Mouse (Mus musculus): ENCODE results near the gene Kir3dl2. TPM values are rescaled to one million over a fixed set of nuclear protein-coding genes. Genes with fewer than 3 reads are reported as not detected.
"Not testable (repeated sequence)": the region's sequence is repeated elsewhere in the genome, so short reads cannot be mapped to it uniquely, and the experiment has no call there.

Kir3dl2 gene
- total RNA-seq (2022) = under 1 TPM in 1 of 4 experiments, not detected in 3; 0.22 TPM

- DNase-seq (ENCODE audit: low spot score in 2 of 2) = not testable (repeated sequence)
Observed at GRCm38 (mm10) chrX:136543956-136544355, at the start of gene Kir3dl2. Kir3dl2 (minus strand) TSS chrX:136544056.

DNA sequence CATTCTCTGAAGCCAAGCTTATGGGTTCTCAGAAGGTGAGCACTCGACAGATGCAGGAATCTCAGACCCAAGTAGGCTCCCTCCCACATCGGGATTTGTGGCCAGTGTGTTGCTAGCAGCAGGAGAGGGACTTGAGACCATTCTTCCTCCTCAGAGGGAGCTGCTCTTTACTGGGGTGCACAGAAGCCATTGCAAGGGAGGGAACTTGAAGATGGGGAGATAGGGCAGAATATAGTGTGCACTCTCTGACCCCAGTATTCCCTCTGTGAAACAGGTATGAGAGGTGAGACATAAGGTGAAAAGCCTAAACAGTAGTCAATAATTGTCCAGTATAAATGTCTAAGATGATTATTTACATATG is 47.0 kb upstream of the Kir3dl2 start:
- DNase-seq (ENCODE audit: low spot score in 2 of 2) = no peak

- peak; percentile 53 to 69 for DNase-seq (ENCODE audit: low spot score in 2 of 2)
Observed at GRCm38 (mm10) chrX:136590199-136590896, 46.5 kb upstream of the Kir3dl2 start, which contains the start of gene Tceal3. Tceal3 (plus strand) TSS chrX:136590842.

GRCm38 (mm10) chrX:136584617-136585016 is 40.8 kb upstream of the Kir3dl2 start:
- no peak for DNase-seq (ENCODE audit: low spot score in 2 of 2)

- not testable (repeated sequence) for DNase-seq (ENCODE audit: low spot score in 2 of 2)
Observed at GRCm38 (mm10) chrX:136569094-136569493, 25.2 kb upstream of the Kir3dl2 start.

- DNase-seq (ENCODE audit: low spot score in 2 of 2) = not testable (repeated sequence)
Observed at GRCm38 (mm10) chrX:136517699-136518098, 26.2 kb downstream of the Kir3dl2 start, which contains the start of gene Kir3dl1. Kir3dl1 (plus strand) TSS chrX:136517999.

Other genes starting within 250 kb of the Kir3dl2 start
- not detected for gene Kir3dl1, start 26.1 kb downstream of the Kir3dl2 start, total RNA-seq (2022)
- gene Tceal3, start 46.8 kb upstream of the Kir3dl2 start, total RNA-seq (2022) = 100 to 1,000 TPM; 150 to 189 (median 184) TPM
- 10 to 100 TPM; 14.5 to 16.3 (median 15.8) TPM for gene Tceal1, start 163.9 kb upstream of the Kir3dl2 start, total RNA-seq (2022)
- gene Morf4l2, start 199.6 kb upstream of the Kir3dl2 start, total RNA-seq (2022) = 100 to 1,000 TPM; 291 to 334 (median 319) TPM
- under 1 TPM; 0.21 to 0.67 (median 0.38) TPM for gene Glra4, start 236.1 kb upstream of the Kir3dl2 start, total RNA-seq (2022)

Data from left cerebral cortex, adult 8-10 months (tissue).